Mouse (Mus musculus): ENCODE data around the gene Arl5c. TPM values are rescaled to one million over a fixed set of nuclear protein-coding genes. Genes with fewer than 3 reads are reported as not detected.

Arl5c gene
- polyA plus RNA-seq, 1 experiment from 2014 or later, result 7.1 TPM

DNA sequence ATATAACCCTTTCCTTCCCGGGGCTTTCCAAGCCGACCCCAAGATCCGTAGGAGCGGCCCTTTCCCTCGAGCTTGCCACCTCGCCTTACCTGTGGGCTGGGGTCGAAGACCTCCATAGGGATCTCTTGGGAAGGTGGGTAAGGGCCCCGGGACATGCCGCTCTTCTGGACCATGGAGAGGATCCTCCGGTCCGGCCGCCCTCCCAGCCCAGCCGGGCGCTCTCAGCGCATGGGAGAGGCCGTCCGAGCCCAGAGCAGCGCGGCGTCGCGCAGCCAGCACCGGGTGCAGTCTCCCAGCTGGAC is 26.2 kb upstream of the Arl5c start:
- peaks cover 17% of the 10 kb centered on the region for H3K36me3 ChIP-seq (ENCODE audit: control insufficient read depth, insufficient read depth, low read length)
- H3K9ac ChIP-seq (replicated peaks; ENCODE audit: low read length), result peak overlapping the region; percentile 95
- peak overlapping the region; percentile 94 for H3K4me3 ChIP-seq (replicated peaks; ENCODE audit: low read depth, low read length)
- H3K4me1 ChIP-seq (ENCODE audit: control insufficient read depth, insufficient read depth, low read length), result peaks cover 42% of the 10 kb centered on the region
- peak; percentile 35; the same call in 1 of the 2 replicates for ATAC-seq (ENCODE audit: low FRiP score, low TSS enrichment)
- peak overlapping the region; percentile 73 for H3K4me2 ChIP-seq (ENCODE audit: low read length)
- H3K9me3 ChIP-seq (ENCODE audit: control insufficient read depth, low read length), result no peaks in the 10 kb centered on the region
- DNase-seq, result no peak
- H3K27ac ChIP-seq (replicated peaks; ENCODE audit: low read depth, low read length), result peak overlapping the region; percentile 97
- H3K27me3 ChIP-seq (ENCODE audit: control insufficient read depth, insufficient read depth, low read length), result no peaks in the 10 kb centered on the region
- WGBS, result under 1% methylated on average over 22 of the region's 23 CpGs

- peak; percentile 1; the same call in 1 of the 2 replicates for ATAC-seq (ENCODE audit: low FRiP score, low TSS enrichment)
- Histone ChIP-seq H3K9ac (replicated peaks; ENCODE audit: low read length) (peak overlapping the region; percentile 95), H3K27ac (replicated peaks; ENCODE audit: low read depth, low read length) (peak overlapping the region; percentile 97), H3K27me3 (ENCODE audit: control insufficient read depth, insufficient read depth, low read length) (no peaks in the 10 kb centered on the region), H3K4me3 (replicated peaks; ENCODE audit: low read depth, low read length) (peak overlapping the region; percentile 94), H3K4me1 (ENCODE audit: control insufficient read depth, insufficient read depth, low read length) (peaks cover 42% of the 10 kb centered on the region), H3K36me3 (ENCODE audit: control insufficient read depth, insufficient read depth, low read length) (peaks cover 22% of the 10 kb centered on the region), H3K9me3 (ENCODE audit: control insufficient read depth, low read length) (no peaks in the 10 kb centered on the region), H3K4me2 (ENCODE audit: low read length) (peak overlapping the region; percentile 73)
- peak; percentile 78 for DNase-seq
- WGBS, result 4% methylated on average over 34 of the region's 34 CpGs
Observed at GRCm38 (mm10) chr11:98021565-98022252, 25.7 kb upstream of the Arl5c start.

- WGBS, result 44% methylated on average over 2 of the region's 2 CpGs
- Histone ChIP-seq H3K9me3 (ENCODE audit: control insufficient read depth, low read length) (no peaks in the 10 kb centered on the region), H3K36me3 (ENCODE audit: control insufficient read depth, insufficient read depth, low read length) (peaks cover 28% of the 10 kb centered on the region), H3K9ac (replicated peaks; ENCODE audit: low read length) (peak overlapping the region; percentile 95; the same call in 1 of the 2 replicates), H3K27ac (replicated peaks; ENCODE audit: low read depth, low read length) (no peak overlapping the region), H3K4me1 (ENCODE audit: control insufficient read depth, insufficient read depth, low read length) (peaks cover 41% of the 10 kb centered on the region), H3K4me3 (replicated peaks; ENCODE audit: low read depth, low read length) (peak overlapping the region; percentile 94), H3K27me3 (ENCODE audit: control insufficient read depth, insufficient read depth, low read length) (no peaks in the 10 kb centered on the region), H3K4me2 (ENCODE audit: low read length) (peak overlapping the region; percentile 73)
- DNase-seq (no peak), ATAC-seq (ENCODE audit: low FRiP score, low TSS enrichment) (no peak)
Observed at GRCm38 (mm10) chr11:98021118-98021517, 25.1 kb upstream of the Arl5c start.

- Histone ChIP-seq H3K27ac (replicated peaks; ENCODE audit: low read depth, low read length) (peak overlapping the region; percentile 65), H3K36me3 (ENCODE audit: control insufficient read depth, insufficient read depth, low read length) (peaks cover 32% of the 10 kb centered on the region), H3K9ac (replicated peaks; ENCODE audit: low read length) (peak overlapping the region; percentile 36; the same call in 1 of the 2 replicates), H3K27me3 (ENCODE audit: control insufficient read depth, insufficient read depth, low read length) (no peaks in the 10 kb centered on the region), H3K9me3 (ENCODE audit: control insufficient read depth, low read length) (no peaks in the 10 kb centered on the region), H3K4me3 (replicated peaks; ENCODE audit: low read depth, low read length) (peak overlapping the region; percentile 94), H3K4me2 (ENCODE audit: low read length) (peak overlapping the region; percentile 73), H3K4me1 (ENCODE audit: control insufficient read depth, insufficient read depth, low read length) (peaks cover 37% of the 10 kb centered on the region)
- 53% methylated on average over 1 of the region's 1 CpGs for WGBS
- ATAC-seq (ENCODE audit: low FRiP score, low TSS enrichment), result no peak
- DNase-seq, result no peak
Observed at GRCm38 (mm10) chr11:98020710-98021109, 24.7 kb upstream of the Arl5c start.

DNA sequence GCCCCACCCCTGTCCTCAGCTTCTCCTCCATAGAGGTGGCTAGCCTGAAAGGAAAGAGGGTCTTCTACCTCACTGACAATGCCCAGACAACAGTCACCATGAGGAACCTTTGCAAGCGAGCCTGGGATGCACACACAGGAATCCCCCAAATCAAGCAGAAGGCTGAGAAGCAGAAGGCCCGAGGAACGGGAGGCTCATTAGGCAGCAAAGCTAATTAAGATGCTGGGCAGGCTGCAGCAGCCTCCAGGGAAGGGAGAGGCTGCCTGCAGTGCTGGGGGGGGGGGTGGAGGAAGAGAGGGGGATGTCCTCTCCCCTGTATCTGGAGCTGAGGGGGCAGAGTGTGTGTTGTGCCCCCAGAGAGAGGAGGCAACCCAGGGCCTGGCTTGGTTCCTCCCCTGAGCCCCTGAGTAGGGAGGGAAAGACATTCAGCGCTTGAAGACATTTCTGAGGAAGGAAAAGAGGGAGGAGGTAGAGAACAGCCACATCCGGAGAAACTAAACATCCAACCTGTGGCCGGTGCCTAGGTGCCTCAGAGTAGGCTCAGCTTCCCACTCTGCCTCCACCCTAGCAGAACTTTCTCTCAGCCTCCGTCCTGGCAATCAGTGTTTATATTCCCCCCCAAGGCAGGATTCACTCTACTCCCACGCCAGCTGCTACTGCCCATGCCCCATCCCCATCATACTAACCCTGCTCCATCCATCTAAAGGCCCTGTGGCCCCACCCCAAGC is 24.1 kb upstream of the Arl5c start:
- peak overlapping the region; percentile 65 for H3K27ac ChIP-seq (replicated peaks; ENCODE audit: low read depth, low read length)
- peak overlapping the region; percentile 36 for H3K9ac ChIP-seq (replicated peaks; ENCODE audit: low read length)
- H3K4me3 ChIP-seq (replicated peaks; ENCODE audit: low read depth, low read length), result peak overlapping the region; percentile 94
- peaks cover 33% of the 10 kb centered on the region for H3K4me1 ChIP-seq (ENCODE audit: control insufficient read depth, insufficient read depth, low read length)
- 21% methylated on average over 8 of the region's 8 CpGs for WGBS
- peaks cover 39% of the 10 kb centered on the region for H3K36me3 ChIP-seq (ENCODE audit: control insufficient read depth, insufficient read depth, low read length)
- peak overlapping the region; percentile 73 for H3K4me2 ChIP-seq (ENCODE audit: low read length)
- no peak for ATAC-seq (ENCODE audit: low FRiP score, low TSS enrichment)
- no peaks in the 10 kb centered on the region for H3K9me3 ChIP-seq (ENCODE audit: control insufficient read depth, low read length)
- DNase-seq, result peak; percentile 62
- no peaks in the 10 kb centered on the region for H3K27me3 ChIP-seq (ENCODE audit: control insufficient read depth, insufficient read depth, low read length)

- ATAC-seq (ENCODE audit: low FRiP score, low TSS enrichment) (no peak), DNase-seq (peak; percentile 57)
- H3K4me3 ChIP-seq (replicated peaks; ENCODE audit: low read depth, low read length), result no peak overlapping the region
- no peaks in the 10 kb centered on the region for H3K9me3 ChIP-seq (ENCODE audit: control insufficient read depth, low read length)
- 26% methylated on average over 10 of the region's 10 CpGs for WGBS
- H3K36me3 ChIP-seq (ENCODE audit: control insufficient read depth, insufficient read depth, low read length), result peaks cover 47% of the 10 kb centered on the region
- no peaks in the 10 kb centered on the region for H3K27me3 ChIP-seq (ENCODE audit: control insufficient read depth, insufficient read depth, low read length)
- peak overlapping the region; percentile 73 for H3K4me2 ChIP-seq (ENCODE audit: low read length)
- H3K4me1 ChIP-seq (ENCODE audit: control insufficient read depth, insufficient read depth, low read length), result peaks cover 33% of the 10 kb centered on the region
- H3K9ac ChIP-seq (replicated peaks; ENCODE audit: low read length), result peak overlapping the region; percentile 36; the same call in 1 of the 2 replicates
- H3K27ac ChIP-seq (replicated peaks; ENCODE audit: low read depth, low read length), result peak overlapping the region; percentile 65
Observed at GRCm38 (mm10) chr11:98018858-98019641, 23.1 kb upstream of the Arl5c start.

DNA sequence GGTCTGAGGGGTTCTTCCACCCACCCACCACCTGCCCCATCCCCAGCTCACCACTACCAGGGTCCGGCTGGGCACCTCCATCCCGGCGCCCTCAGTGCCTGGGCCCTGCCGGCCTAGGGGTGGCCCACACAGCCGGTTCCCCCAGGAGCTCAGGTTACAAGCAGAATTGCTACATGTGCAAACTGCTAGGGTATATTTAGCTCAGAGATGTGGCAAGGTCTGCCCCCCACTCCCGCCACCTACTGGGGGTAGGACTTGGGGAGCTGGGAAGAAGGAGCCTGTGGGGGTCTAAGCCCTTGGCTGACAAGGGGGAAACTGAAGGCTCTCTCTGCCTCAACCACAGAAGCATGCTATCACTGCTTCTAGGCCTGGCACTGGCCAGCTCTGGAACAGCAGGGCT is 22.2 kb upstream of the Arl5c start:
- Histone ChIP-seq H3K36me3 (ENCODE audit: control insufficient read depth, insufficient read depth, low read length) (peaks cover 50% of the 10 kb centered on the region), H3K9ac (replicated peaks; ENCODE audit: low read length) (no peak overlapping the region; the same call in 1 of the 2 replicates), H3K4me1 (ENCODE audit: control insufficient read depth, insufficient read depth, low read length) (peaks cover 33% of the 10 kb centered on the region)

DNA sequence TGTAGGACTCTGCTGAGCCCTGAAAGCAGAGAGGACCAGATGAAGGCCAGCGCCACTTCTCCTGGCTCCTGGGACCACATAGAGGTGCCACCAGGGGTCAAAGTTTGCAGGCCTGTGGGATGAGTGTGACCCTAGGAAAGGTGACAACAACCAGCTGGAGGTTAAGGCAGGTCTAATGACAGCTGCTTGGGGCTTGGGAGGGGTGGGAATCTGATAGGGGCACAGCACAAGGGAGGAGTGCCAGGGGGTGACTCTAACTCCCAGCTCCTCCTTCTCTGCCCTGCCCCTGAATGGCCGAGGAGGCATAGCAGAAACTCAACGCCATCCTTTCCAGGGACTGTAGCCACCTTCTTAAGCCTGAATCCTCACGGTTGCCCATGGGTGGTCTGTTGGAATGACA is 20.8 kb upstream of the Arl5c start:
- no peak for DNase-seq
- ATAC-seq (ENCODE audit: low FRiP score, low TSS enrichment), result no peak
- no peak overlapping the region for H3K9ac ChIP-seq (replicated peaks; ENCODE audit: low read length)
- H3K27ac ChIP-seq (replicated peaks; ENCODE audit: low read depth, low read length), result no peak overlapping the region
- H3K9me3 ChIP-seq (ENCODE audit: control insufficient read depth, low read length), result no peaks in the 10 kb centered on the region
- no peak overlapping the region for H3K4me2 ChIP-seq (ENCODE audit: low read length)
- WGBS, result 81% methylated on average over 4 of the region's 4 CpGs
- no peak overlapping the region for H3K4me3 ChIP-seq (replicated peaks; ENCODE audit: low read depth, low read length)
- H3K4me1 ChIP-seq (ENCODE audit: control insufficient read depth, insufficient read depth, low read length), result peaks cover 33% of the 10 kb centered on the region
- H3K36me3 ChIP-seq (ENCODE audit: control insufficient read depth, insufficient read depth, low read length), result peaks cover 63% of the 10 kb centered on the region
- no peaks in the 10 kb centered on the region for H3K27me3 ChIP-seq (ENCODE audit: control insufficient read depth, insufficient read depth, low read length)

More for the DNA sequence above, 22.2 kb upstream of the Arl5c start:
- DNase-seq (no peak), ATAC-seq (ENCODE audit: low FRiP score, low TSS enrichment) (no peak)
- Histone ChIP-seq H3K27ac (replicated peaks; ENCODE audit: low read depth, low read length) (0 out of 2 replicates have a peak overlapping the region, but pooled peaks have one; percentile 55), H3K27me3 (ENCODE audit: control insufficient read depth, insufficient read depth, low read length) (no peaks in the 10 kb centered on the region), H3K4me3 (replicated peaks; ENCODE audit: low read depth, low read length) (no peak overlapping the region), H3K4me2 (ENCODE audit: low read length) (0 out of 2 replicates have a peak overlapping the region, but pooled peaks have one; percentile 10), H3K9me3 (ENCODE audit: control insufficient read depth, low read length) (no peaks in the 10 kb centered on the region)
- WGBS, result 65% methylated on average over 6 of the region's 6 CpGs
